Mouse (Mus musculus): ENCODE measurements around the gene Fbxl15.

The Fbxl15 gene

GRCm38 (mm10) chr19:46347936-46348668 is 20.1 kb downstream of the Fbxl15 start:
- DNase-seq, result peak; percentile 20

GRCm38 (mm10) chr19:46348761-46349458 is 20.9 kb downstream of the Fbxl15 start:
- DNase-seq, result peak; percentile 71

GRCm38 (mm10) chr19:46349550-46349949 is 21.6 kb downstream of the Fbxl15 start:
- no peak for DNase-seq

GRCm38 (mm10) chr19:46350168-46350932 is 22.4 kb downstream of the Fbxl15 start, which contains the start of gene 2310034G01Rik:
Gene 2310034G01Rik, minus strand, starts transcription at chr19:46350302.
- peak; percentile 68 for DNase-seq

- DNase-seq, result peak; percentile 92
Measured at GRCm38 (mm10) chr19:46356701-46357138, 28.7 kb downstream of the Fbxl15 start.

GRCm38 (mm10) chr19:46357344-46358280 is 29.6 kb downstream of the Fbxl15 start:
- DNase-seq, result peak; percentile 57

- peak; percentile 29 for DNase-seq
Measured at GRCm38 (mm10) chr19:46358381-46358780, 30.4 kb downstream of the Fbxl15 start.

- no peak for DNase-seq
Measured at GRCm38 (mm10) chr19:46362104-46362503, 34.1 kb downstream of the Fbxl15 start.

GRCm38 (mm10) chr19:46363294-46364009 is 35.5 kb downstream of the Fbxl15 start:
- no peak for DNase-seq

- DNase-seq, result no peak
Measured at GRCm38 (mm10) chr19:46367798-46368590, 40.0 kb downstream of the Fbxl15 start.

GRCm38 (mm10) chr19:46369204-46369603 is 41.2 kb downstream of the Fbxl15 start:
- DNase-seq, result peak; percentile 87

- no peak for DNase-seq
Measured at GRCm38 (mm10) chr19:46374477-46375088, 46.6 kb downstream of the Fbxl15 start.

GRCm38 (mm10) chr19:46375489-46375888 is 47.5 kb downstream of the Fbxl15 start:
- peak; percentile 56 for DNase-seq

- no peak for DNase-seq
Measured at GRCm38 (mm10) chr19:46375891-46376290, 47.9 kb downstream of the Fbxl15 start.

Data from lung, postnatal 36 days (tissue).